Mouse (Mus musculus) small intestine, adult 2 months (tissue): ENCODE measurements around the gene Dnajc25.

Experiments used
- CTCF ChIP-seq: fragments of 200-500 bp; IDR thresholded peaks from 2 replicates; pipeline ENCODE4 v1.5.1; 2012; ENCODE audit warnings: low read depth, mild to moderate bottlenecking, control low read depth, inconsistent platforms, low read length, moderate library complexity, mixed read lengths; ENCODE audit not compliant: insufficient replicate concordance, insufficient read length; ENCODE audit errors: extremely low read depth
- POLR2A ChIP-seq: fragments of 200-500 bp; IDR thresholded peaks from 2 replicates; pipeline ENCODE4 v1.6.1; 2012; ENCODE audit warnings: low read depth, mild to moderate bottlenecking, control low read depth, inconsistent platforms, low read length, moderate library complexity

- TF ChIP-seq POLR2A (no peak), CTCF (no peak)
Observed at GRCm38 (mm10) chr4:59003806-59004200, 8.9 kb downstream of the Dnajc25 start.
